Mouse (Mus musculus) forebrain, embryonic 11.5 days (tissue): ENCODE results near the gene Cd164l2. TPM values are rescaled to one million over a fixed set of nuclear protein-coding genes. Genes with fewer than 3 reads are reported as not detected.
A peak's percentile ranks its signal among the peaks of the same experiment; 100 is the strongest.

Experiments
- ATAC-seq: fragments of 200-750 bp; cut with Nextera tagmentation; replicated peaks from 2 replicates; pipeline ENCODE4 v1.8.0; 2017; ENCODE audit warnings: moderate TSS enrichment; ENCODE audit not compliant: low FRiP score
- DNase-seq: peaks from one replicate; pipeline ENCODE4 v3.0.0-alpha.2; 2017; ENCODE audit warnings: low spot score
- H3K27ac ChIP-seq: fragments of 300-500 bp; sonication (generic); 2 replicates; pipeline ENCODE4 v1.5.1; 2014; ENCODE audit warnings: low read depth, low read length
- H3K27me3 ChIP-seq: fragments of 300-500 bp; sonication (generic); 2 replicates; pipeline ENCODE4 v1.6.1; 2014; ENCODE audit warnings: mild to moderate bottlenecking, low read length, mixed read lengths; ENCODE audit not compliant: control insufficient read depth, insufficient read depth
- H3K36me3 ChIP-seq: fragments of 300-500 bp; sonication (generic); 2 replicates; pipeline ENCODE4 v1.6.1; 2014; ENCODE audit warnings: mild to moderate bottlenecking, low read length, moderate library complexity, mixed read lengths; ENCODE audit not compliant: control insufficient read depth, insufficient read depth
- H3K4me1 ChIP-seq: fragments of 300-500 bp; sonication (generic); replicated peaks from 2 replicates; pipeline ENCODE4 v1.6.1; 2014; ENCODE audit warnings: low read length, mixed read lengths; ENCODE audit not compliant: control insufficient read depth, insufficient read depth
- H3K4me2 ChIP-seq: fragments of 300-500 bp; sonication (generic); 2 replicates; pipeline ENCODE4 v1.6.1; 2014; ENCODE audit warnings: low read depth, mild to moderate bottlenecking, low read length, moderate library complexity, mixed read lengths; ENCODE audit not compliant: severe bottlenecking
- H3K4me3 ChIP-seq: fragments of 300-500 bp; sonication (generic); 2 replicates; pipeline ENCODE4 v1.5.1; 2014; ENCODE audit warnings: low read depth, low read length
- H3K9ac ChIP-seq: fragments of 300-500 bp; sonication (generic); 2 replicates; pipeline ENCODE4 v1.6.1; 2014; ENCODE audit warnings: low read length
- H3K9me3 ChIP-seq: fragments of 300-500 bp; sonication (generic); 2 replicates; pipeline ENCODE4 v1.6.1; 2016; ENCODE audit warnings: low read length, mixed read lengths; ENCODE audit not compliant: control insufficient read depth
- WGBS: fragments of 180-500 bp; shearing (Covaris S2); extraction: QIAGEN DNeasy Blood & Tissue Kit; methylation state at CpG from one replicate; pipeline ENCODE4 v1.1.7; 2014; 5-methylcytosine and 5-hydroxymethylcytosine counted together
- polyA plus RNA-seq: library from polyadenylated mRNA; unstranded; fragments of >200 nt; fragmentation: Nextera tagmentation; extraction: Ambion mirVana; gene quantifications from 2 replicates; pipeline ENCODE4 v1.2.1, GENCODE M21; 2014

Gene Cd164l2
- polyA plus RNA-seq, 1 experiment from 2014 or later = not detected

- no peak overlapping the region for H3K27ac ChIP-seq
- ATAC-seq = no peak
- 79% methylated on average over 5 of the region's 5 CpGs for WGBS
- no peak overlapping the region for H3K4me3 ChIP-seq
- no peak for DNase-seq
- no peaks in the 10 kb centered on the region for H3K36me3 ChIP-seq
- H3K9ac ChIP-seq = no peak overlapping the region
- H3K4me2 ChIP-seq = no peak overlapping the region
- peaks cover 3% of the 10 kb centered on the region; the same call in 1 of the 2 replicates for H3K4me1 ChIP-seq
- H3K9me3 ChIP-seq = no peaks in the 10 kb centered on the region
- H3K27me3 ChIP-seq = peaks cover 8% of the 10 kb centered on the region
These were observed 23.5 kb downstream of the Cd164l2 start for GRCm38 (mm10) chr4:133235415-133235814.

GRCm38 (mm10) chr4:133237911-133238310 is 26.0 kb downstream of the Cd164l2 start:
- WGBS = 86% methylated on average over 4 of the region's 4 CpGs
- H3K9me3 ChIP-seq = no peaks in the 10 kb centered on the region
- no peak overlapping the region for H3K4me2 ChIP-seq
- no peak overlapping the region for H3K27ac ChIP-seq
- no peak overlapping the region for H3K9ac ChIP-seq
- H3K4me1 ChIP-seq = peaks cover 6% of the 10 kb centered on the region; the same call in 1 of the 2 replicates
- H3K36me3 ChIP-seq = no peaks in the 10 kb centered on the region
- ATAC-seq (no peak), DNase-seq (no peak)
- no peak overlapping the region for H3K4me3 ChIP-seq
- H3K27me3 ChIP-seq = peaks cover 25% of the 10 kb centered on the region

- Histone ChIP-seq H3K4me2 (peak within 1 kb of the TSS; percentile 86), H3K4me3 (peak within 1 kb of the TSS; percentile 48), H3K36me3 (no peaks in the 10 kb centered on the region), H3K9me3 (no peaks in the 10 kb centered on the region), H3K9ac (peak within 1 kb of the TSS; percentile 55; the same call in 1 of the 2 replicates), H3K27ac (no peak within 1 kb of the TSS), H3K27me3 (peaks cover 28% of the 10 kb centered on the region), H3K4me1 (peaks cover 6% of the 10 kb centered on the region; the same call in 1 of the 2 replicates)
- DNase-seq = peak; percentile 66
- WGBS = 3% methylated on average over 16 of the region's 16 CpGs
- 0 out of 2 replicates have a peak, but pooled peaks have one; percentile 11 for ATAC-seq
These were observed 28.6 kb downstream of the Cd164l2 start, which contains the start of gene Map3k6 for GRCm38 (mm10) chr4:133240490-133240921. TSS of gene Map3k6 (plus strand) at chr4:133240818.

GRCm38 (mm10) chr4:133240934-133241908 is 29.3 kb downstream of the Cd164l2 start:
- H3K9ac ChIP-seq = peak overlapping the region; percentile 55; the same call in 1 of the 2 replicates
- peak overlapping the region; percentile 86 for H3K4me2 ChIP-seq
- no peaks in the 10 kb centered on the region for H3K36me3 ChIP-seq
- no peak overlapping the region for H3K27ac ChIP-seq
- peaks cover 6% of the 10 kb centered on the region; the same call in 1 of the 2 replicates for H3K4me1 ChIP-seq
- H3K27me3 ChIP-seq = peaks cover 28% of the 10 kb centered on the region
- H3K4me3 ChIP-seq = peak overlapping the region; percentile 48
- ATAC-seq = peak; percentile 95
- 1% methylated on average over 78 of the region's 78 CpGs for WGBS
- DNase-seq = peak; percentile 95
- no peaks in the 10 kb centered on the region for H3K9me3 ChIP-seq

- H3K27me3 ChIP-seq = peaks cover 28% of the 10 kb centered on the region
- no peak for ATAC-seq
These were observed 30.0 kb downstream of the Cd164l2 start for GRCm38 (mm10) chr4:133241910-133242309.

GRCm38 (mm10) chr4:133242710-133243109 is 30.8 kb downstream of the Cd164l2 start:
- peaks cover 31% of the 10 kb centered on the region for H3K27me3 ChIP-seq
- ATAC-seq (no peak), DNase-seq (no peak)
- H3K4me3 ChIP-seq = no peak overlapping the region
- 58% methylated on average over 9 of the region's 9 CpGs for WGBS
- no peak overlapping the region for H3K4me2 ChIP-seq
- H3K27ac ChIP-seq = no peak overlapping the region
- no peaks in the 10 kb centered on the region for H3K9me3 ChIP-seq
- no peaks in the 10 kb centered on the region for H3K36me3 ChIP-seq
- H3K4me1 ChIP-seq = peaks cover 6% of the 10 kb centered on the region; the same call in 1 of the 2 replicates
- H3K9ac ChIP-seq = no peak overlapping the region

More at GRCm38 (mm10) chr4:133241910-133242309, 30.0 kb downstream of the Cd164l2 start:
- Histone ChIP-seq H3K4me2 (peak overlapping the region; percentile 86; the same call in 1 of the 2 replicates), H3K9ac (no peak overlapping the region), H3K4me1 (peaks cover 6% of the 10 kb centered on the region; the same call in 1 of the 2 replicates), H3K9me3 (no peaks in the 10 kb centered on the region), H3K4me3 (peak overlapping the region; percentile 48; the same call in 1 of the 2 replicates), H3K27ac (no peak overlapping the region), H3K36me3 (no peaks in the 10 kb centered on the region)
- WGBS = 34% methylated on average over 11 of the region's 11 CpGs
- DNase-seq = no peak

- ATAC-seq (no peak), DNase-seq (no peak)
- Histone ChIP-seq H3K4me2 (no peak overlapping the region), H3K4me1 (peaks cover 6% of the 10 kb centered on the region; the same call in 1 of the 2 replicates), H3K9ac (no peak overlapping the region), H3K27ac (no peak overlapping the region), H3K9me3 (no peaks in the 10 kb centered on the region), H3K36me3 (no peaks in the 10 kb centered on the region), H3K4me3 (no peak overlapping the region), H3K27me3 (peaks cover 31% of the 10 kb centered on the region)
- 52% methylated on average over 13 of the region's 13 CpGs for WGBS
These were observed 31.6 kb downstream of the Cd164l2 start for GRCm38 (mm10) chr4:133243538-133243937.

- H3K4me2 ChIP-seq = no peak overlapping the region
- peaks cover 6% of the 10 kb centered on the region; the same call in 1 of the 2 replicates for H3K4me1 ChIP-seq
- no peak overlapping the region for H3K4me3 ChIP-seq
- WGBS = 91% methylated on average over 1 of the region's 1 CpGs
- H3K27me3 ChIP-seq = peaks cover 31% of the 10 kb centered on the region
- no peak overlapping the region for H3K9ac ChIP-seq
- H3K27ac ChIP-seq = no peak overlapping the region
- ATAC-seq (no peak), DNase-seq (no peak)
- H3K36me3 ChIP-seq = no peaks in the 10 kb centered on the region
- H3K9me3 ChIP-seq = no peaks in the 10 kb centered on the region
These were observed 32.4 kb downstream of the Cd164l2 start for GRCm38 (mm10) chr4:133244289-133244688.
